Mouse (Mus musculus) MEL (cell line): ENCODE measurements around the gene Accsl. TPM values are rescaled to one million over a fixed set of nuclear protein-coding genes. Genes with fewer than 3 reads are reported as not detected.

ENCODE experiments used
- DNase-seq: peaks from one replicate; pipeline ENCODE4 v3.0.0; 2011; ENCODE audit warnings: low read depth, low spot score
- H3K27ac ChIP-seq: 2 replicates; pipeline ENCODE4 v1.5.1; 2012; ENCODE audit warnings: low read depth, mild to moderate bottlenecking, control low read depth, low read length, moderate library complexity; ENCODE audit not compliant: control insufficient read depth
- H3K27me3 ChIP-seq, 2 experiments: fragments of 150-350 bp in 1 of 2; sonication (generic) in 1 of 2; 2 replicates each; pipeline ENCODE4 v1.6.1; 2012; ENCODE audit warnings: low read length in 2 of 2, mild to moderate bottlenecking in 2 of 2, improper control_type of control experiment in 1 of 2, moderate library complexity in 1 of 2; ENCODE audit not compliant: insufficient read depth in 2 of 2, control insufficient read depth in 1 of 2
- H3K36me3 ChIP-seq, 2 experiments: 2 replicates each; pipeline ENCODE4 v1.6.1; 2012 to 2014; ENCODE audit warnings: low read length in 2 of 2, improper control_type of control experiment in 1 of 2, inconsistent platforms in 1 of 2, mild to moderate bottlenecking in 1 of 2; ENCODE audit not compliant: insufficient read depth in 2 of 2, control insufficient read depth in 1 of 2
- H3K4me1 ChIP-seq, 2 experiments: fragments of 150-350 bp in 1 of 2; sonication (generic) in 1 of 2; 2 replicates each; pipeline ENCODE4 v1.6.1; 2012; ENCODE audit warnings: low read length in 2 of 2, improper control_type of control experiment in 1 of 2, mild to moderate bottlenecking in 1 of 2; ENCODE audit not compliant: insufficient read depth in 2 of 2, control insufficient read depth in 1 of 2
- H3K4me3 ChIP-seq, 2 experiments: fragments of 150-350 bp in 1 of 2; sonication (generic) in 1 of 2; 2 replicates each; pipeline ENCODE4 v1.5.1; 2012; ENCODE audit warnings: low read depth in 2 of 2, low read length in 2 of 2, mild to moderate bottlenecking in 2 of 2, moderate library complexity in 2 of 2, control low read depth in 1 of 2, improper control_type of control experiment in 1 of 2; ENCODE audit not compliant: control insufficient read depth in 1 of 2, insufficient read depth in 1 of 2
- H3K79me2 ChIP-seq: 2 replicates; pipeline ENCODE4 v1.6.1; 2012; ENCODE audit warnings: mild to moderate bottlenecking, low read length, moderate library complexity; ENCODE audit not compliant: control insufficient read depth, poor library complexity, insufficient read depth
- H3K9ac ChIP-seq: 2 replicates; pipeline ENCODE4 v1.6.1; 2012; ENCODE audit warnings: low read depth, mild to moderate bottlenecking, control low read depth, low read length, moderate library complexity; ENCODE audit not compliant: control insufficient read depth, poor library complexity, severe bottlenecking
- H3K9me3 ChIP-seq: fragments of 150-350 bp; sonication (generic); replicated peaks from 2 replicates; pipeline ENCODE4 v1.6.1; 2012; ENCODE audit warnings: mild to moderate bottlenecking, low read length, improper control_type of control experiment, moderate library complexity; ENCODE audit not compliant: insufficient read depth
- CHD1 ChIP-seq: IDR thresholded peaks from 2 replicates; pipeline ENCODE4 v1.6.1; 2012; ENCODE audit warnings: low read depth, mild to moderate bottlenecking, inconsistent platforms, low read length, improper control_type of control experiment
- CHD2 ChIP-seq: IDR thresholded peaks from 2 replicates; pipeline ENCODE4 v1.6.1; 2011; ENCODE audit warnings: low read length, improper control_type of control experiment
- CTCF ChIP-seq, 3 experiments: IDR thresholded peaks in 2 of 3; conservative IDR thresholded peaks in 1 of 3; 2 replicates each; pipeline ENCODE4 v1.5.1; 2011 to 2012; ENCODE audit warnings: low read length in 3 of 3, low read depth in 2 of 3, mild to moderate bottlenecking in 2 of 3, improper control_type of control experiment in 1 of 3, inconsistent platforms in 1 of 3, mixed read lengths in 1 of 3, moderate library complexity in 1 of 3; ENCODE audit not compliant: control insufficient read depth in 1 of 3, insufficient read depth in 1 of 3, poor library complexity in 1 of 3, severe bottlenecking in 1 of 3
- ELF1 ChIP-seq: IDR thresholded peaks from 2 replicates; pipeline ENCODE4 v1.6.1; 2014; ENCODE audit warnings: low read depth, mild to moderate bottlenecking, inconsistent platforms, low read length, improper control_type of control experiment, moderate library complexity
- EP300 ChIP-seq, 2 experiments: IDR thresholded peaks; 2 replicates each; pipeline ENCODE4 v1.6.1; 2011; ENCODE audit warnings: improper control_type of control experiment in 2 of 2, low read length in 2 of 2, low read depth in 1 of 2, mild to moderate bottlenecking in 1 of 2
- ETS1 ChIP-seq: IDR thresholded peaks from 2 replicates; pipeline ENCODE4 v1.6.1; 2012; ENCODE audit warnings: low read depth, mild to moderate bottlenecking, inconsistent platforms, low read length, improper control_type of control experiment, moderate library complexity
- MAX ChIP-seq: IDR thresholded peaks from 2 replicates; pipeline ENCODE4 v1.6.1; 2011; ENCODE audit warnings: low read length, improper control_type of control experiment
- MAZ ChIP-seq: IDR thresholded peaks from 2 replicates; pipeline ENCODE4 v1.6.1; 2012; ENCODE audit warnings: low read depth, mild to moderate bottlenecking, inconsistent platforms, low read length, improper control_type of control experiment
- MEF2A ChIP-seq: IDR thresholded peaks from 2 replicates; pipeline ENCODE4 v1.6.1; 2014; ENCODE audit warnings: low read depth, mild to moderate bottlenecking, inconsistent platforms, low read length, improper control_type of control experiment; ENCODE audit not compliant: poor library complexity, insufficient replicate concordance, severe bottlenecking; ENCODE audit errors: extremely low read depth
- MYC ChIP-seq: IDR thresholded peaks from 2 replicates; pipeline ENCODE4 v1.6.1; 2011; ENCODE audit warnings: low read depth, mild to moderate bottlenecking, low read length, improper control_type of control experiment, moderate library complexity
- POLR2AphosphoS5 ChIP-seq: IDR thresholded peaks from 2 replicates; pipeline ENCODE4 v1.6.1; 2012; ENCODE audit warnings: low read depth, borderline replicate concordance, mild to moderate bottlenecking, inconsistent platforms, low read length, moderate library complexity, mixed read lengths
- RAD21 ChIP-seq: IDR thresholded peaks from 2 replicates; pipeline ENCODE4 v1.6.1; 2011; ENCODE audit warnings: mild to moderate bottlenecking, low read depth, low read length, improper control_type of control experiment
- RCOR1 ChIP-seq: IDR thresholded peaks from 2 replicates; pipeline ENCODE4 v1.6.1; 2012; ENCODE audit warnings: low read depth, mild to moderate bottlenecking, inconsistent platforms, low read length, improper control_type of control experiment
- SIN3A ChIP-seq: IDR thresholded peaks from 2 replicates; pipeline ENCODE4 v1.6.1; 2012; ENCODE audit warnings: low read length, improper control_type of control experiment, inconsistent platforms
- SMC3 ChIP-seq: IDR thresholded peaks from 2 replicates; pipeline ENCODE4 v1.6.1; 2011; ENCODE audit warnings: low read depth, low read length, improper control_type of control experiment
- TCF12 ChIP-seq: IDR thresholded peaks from 2 replicates; pipeline ENCODE4 v1.6.1; 2014; ENCODE audit warnings: low read depth, mild to moderate bottlenecking, inconsistent platforms, low read length, improper control_type of control experiment, moderate library complexity
- UBTF ChIP-seq: IDR thresholded peaks from 2 replicates; pipeline ENCODE4 v1.6.1; 2012; ENCODE audit warnings: low read depth, mild to moderate bottlenecking, inconsistent platforms, low read length, improper control_type of control experiment, moderate library complexity, borderline replicate concordance; ENCODE audit not compliant: insufficient read depth
- ZKSCAN1 ChIP-seq: IDR thresholded peaks from 2 replicates; pipeline ENCODE4 v1.6.1; 2012; ENCODE audit warnings: low read depth, mild to moderate bottlenecking, inconsistent platforms, low read length, improper control_type of control experiment, moderate library complexity
- ZMIZ1 ChIP-seq: IDR thresholded peaks from 2 replicates; pipeline ENCODE4 v1.6.1; 2012; ENCODE audit warnings: low read depth, mild to moderate bottlenecking, inconsistent platforms, low read length, improper control_type of control experiment, moderate library complexity
- polyA plus RNA-seq, 2 experiments: library from polyadenylated mRNA; stranded (reverse) in 1 of 2; unstranded in 1 of 2; fragments of >175 nt in 1 of 2; fragments of >200 nt in 1 of 2; gene quantifications; 2 replicates each; pipeline versions ENCODE4 v1.2.1 to v1.2.4; 2012; ENCODE audit warnings: low replicate concordance in 2 of 2, low read depth in 1 of 2; ENCODE audit not compliant: insufficient read length in 2 of 2, insufficient read depth in 1 of 2, missing spikeins in 1 of 2
- total RNA-seq: library from RNA; depleted of rRNA; stranded (reverse); fragments of 300-350 nt; gene quantifications from 2 replicates; pipeline ENCODE4 v1.2.3, GENCODE M21; 2012

Accsl gene
- total and polyA plus RNA-seq, 3 experiments: not detected

DNA sequence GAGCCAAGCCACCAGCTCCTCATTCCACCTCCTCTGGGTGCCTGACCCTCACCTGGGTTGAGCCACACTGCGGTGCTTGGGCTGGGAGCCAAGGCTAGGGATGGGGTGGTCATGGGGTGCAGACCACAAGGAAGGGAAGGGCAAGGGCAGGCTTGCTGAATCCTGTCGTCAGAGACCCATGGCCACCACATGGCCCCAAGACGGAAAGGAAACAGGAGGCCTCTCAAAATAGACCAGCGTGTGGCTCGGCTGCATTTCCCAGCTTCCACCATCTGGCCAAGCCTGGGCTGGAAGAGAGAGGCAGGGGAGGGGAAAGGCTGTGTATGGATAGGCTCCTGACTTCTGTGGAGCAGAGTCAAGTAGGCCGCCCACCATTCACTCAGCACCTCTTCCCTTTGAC is 34.5 kb upstream of the Accsl start:
- DNase-seq: no peak
- Histone ChIP-seq H3K79me2 (no peaks in the 10 kb centered on the region), H3K9me3 (no peaks in the 10 kb centered on the region), H3K9ac (no peak overlapping the region)
- no peak for TF ChIP-seq MYC
- TF ChIP-seq ZMIZ1: no peak
- no peak for TF ChIP-seq CHD2
- no peak for TF ChIP-seq UBTF
- TF ChIP-seq ZKSCAN1: no peak
- TF ChIP-seq ETS1: no peak
- TF ChIP-seq SIN3A: no peak
- no peak for TF ChIP-seq TCF12
- TF ChIP-seq RCOR1: no peak
- TF ChIP-seq ELF1: no peak
- TF ChIP-seq MAZ: no peak
- TF ChIP-seq CTCF (IDR thresholded peaks at IDR 0.05 in 2 of 3, conservative IDR thresholded peaks at IDR 0.05 in 1 of 3; ENCODE audit: control insufficient read depth in 1 of 3, insufficient read depth in 1 of 3, low read depth in 2 of 3, low read length in 3 of 3, poor library complexity in 1 of 3, severe bottlenecking in 1 of 3): no peak
- no peak for TF ChIP-seq MEF2A
- TF ChIP-seq, all 39 proteins: peak for 0
- Histone ChIP-seq H3K27me3 (peaks cover 0 to 2% of the 10 kb centered on the region in 2 experiments; a peak in 2 of 4 replicates), H3K4me3 (no peak overlapping the region), H3K27ac (no peak overlapping the region), H3K36me3 (no peaks in the 10 kb centered on the region), H3K4me1 (no peaks in the 10 kb centered on the region)

GRCm38 (mm10) chr2:93902680-93903305 is 33.8 kb upstream of the Accsl start:
- no peak for DNase-seq
- no peaks in the 10 kb centered on the region for H3K9me3 ChIP-seq
- H3K36me3 ChIP-seq: no peaks in the 10 kb centered on the region
- no peaks in the 10 kb centered on the region for H3K4me1 ChIP-seq
- no peak overlapping the region for H3K9ac ChIP-seq
- H3K27ac ChIP-seq: no peak overlapping the region
- H3K79me2 ChIP-seq: no peaks in the 10 kb centered on the region
- TF ChIP-seq SMC3 (no peak), MAZ (no peak), RAD21 (no peak), CTCF (IDR thresholded peaks at IDR 0.05 in 2 of 3, conservative IDR thresholded peaks at IDR 0.05 in 1 of 3; ENCODE audit: control insufficient read depth in 1 of 3, insufficient read depth in 1 of 3, low read depth in 2 of 3, low read length in 3 of 3, poor library complexity in 1 of 3, severe bottlenecking in 1 of 3) (no peak), TCF12 (no peak), MAX (no peak), EP300 (IDR thresholded peaks at IDR 0.05; ENCODE audit: low read depth in 1 of 2, low read length in 2 of 2) (no peak), POLR2AphosphoS5 (no peak), CHD1 (no peak), MEF2A (no peak), MYC (no peak), CHD2 (no peak)
- H3K4me3 ChIP-seq: no peak overlapping the region
- peaks cover 0 to 2% of the 10 kb centered on the region in 2 experiments; a peak in 2 of 4 replicates for H3K27me3 ChIP-seq
